Mouse (Mus musculus) Patski (cell line): ENCODE data around the gene Rp2. TPM values are rescaled to one million over a fixed set of nuclear protein-coding genes. Genes with fewer than 3 reads are reported as not detected.
"Not testable (repeated sequence)": the region's sequence is repeated elsewhere in the genome, so short reads cannot be mapped to it uniquely, and the experiment has no call there.

Source experiments
- ATAC-seq: fragments of 100-300 bp; one replicate; pipeline ENCODE4 v1.8.0; 2021
- CTCF ChIA-PET: fragments of 350-600 bp; sonication (Branson Sonifier 250); formaldehyde crosslinking; loops from one replicate; lab custom pipeline; 2022; ENCODE audit warnings: inconsistent platforms; lab: Charles Lee
- POLR2A ChIA-PET: fragments of 350-600 bp; sonication (Branson Sonifier 250); formaldehyde crosslinking; loops from one replicate; lab custom pipeline; 2022; ENCODE audit warnings: antibody characterized with exemption, inconsistent platforms; lab: Charles Lee
- DNase-seq: peaks from one replicate; pipeline ENCODE4 v3.0.0-alpha.2; 2011; ENCODE audit warnings: low read depth, low spot score
- H3K27me3 ChIP-seq: fragments of 371-371 bp; one replicate; pipeline ENCODE4 v1.5.1; 2021
- CTCF ChIP-seq: fragments of 100-300 bp; IDR thresholded peaks from one replicate; pipeline ENCODE4 v1.5.1; 2021
- in situ Hi-C: fragments of 300-500 bp; cut with MboI; formaldehyde crosslinking; loops from 3 replicates; pipeline ENCODE4 v1.11.1; 2018; ENCODE audit warnings: low pct_unique_long_range_greater_than_20kb, mixed read lengths
- polyA plus RNA-seq: library from polyadenylated mRNA; unstranded; gene quantifications from one replicate; pipeline ENCODE4 v1.2.3, GENCODE M21; 2021

Rp2 gene
- polyA plus RNA-seq, 1 experiment from 2014 or later, result 26.8 TPM

DNA sequence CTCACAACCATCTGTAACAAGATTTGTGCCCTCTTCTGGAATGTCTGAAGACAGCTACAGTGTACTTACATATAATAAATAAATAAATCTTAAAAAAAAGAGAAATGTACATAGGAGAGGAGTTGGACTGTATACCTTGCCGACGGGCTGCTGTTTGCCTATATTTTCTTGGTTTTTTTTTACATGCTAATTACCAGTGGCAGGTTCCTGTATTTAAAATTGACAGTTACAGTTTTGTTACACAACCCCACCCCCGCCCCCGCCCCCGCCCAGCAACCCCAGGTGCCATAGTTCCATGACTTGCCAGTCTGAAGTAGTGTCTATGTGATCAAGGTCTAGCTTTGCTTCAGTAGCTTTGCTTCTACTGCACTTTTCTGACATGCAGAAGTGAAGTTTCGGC is 18.0 kb downstream of the Rp2 start:
- POLR2A ChIA-PET, result no interaction called here
- peaks cover 44% of the 10 kb centered on the region for H3K27me3 ChIP-seq
- DNase-seq (no peak), ATAC-seq (no peak)
- TF ChIP-seq CTCF, result no peak
- CTCF ChIA-PET, result no interaction called here
- in situ Hi-C loops, result no loop called here

GRCm38 (mm10) chrX:20387006-20387405 is 22.7 kb downstream of the Rp2 start:
- ATAC-seq, result no peak
- in situ Hi-C loops, result no loop called here
- ChIA-PET CTCF (no interaction called here), POLR2A (no interaction called here)
- no peak for DNase-seq
- peaks cover 23% of the 10 kb centered on the region for H3K27me3 ChIP-seq
- TF ChIP-seq CTCF, result no peak

DNA sequence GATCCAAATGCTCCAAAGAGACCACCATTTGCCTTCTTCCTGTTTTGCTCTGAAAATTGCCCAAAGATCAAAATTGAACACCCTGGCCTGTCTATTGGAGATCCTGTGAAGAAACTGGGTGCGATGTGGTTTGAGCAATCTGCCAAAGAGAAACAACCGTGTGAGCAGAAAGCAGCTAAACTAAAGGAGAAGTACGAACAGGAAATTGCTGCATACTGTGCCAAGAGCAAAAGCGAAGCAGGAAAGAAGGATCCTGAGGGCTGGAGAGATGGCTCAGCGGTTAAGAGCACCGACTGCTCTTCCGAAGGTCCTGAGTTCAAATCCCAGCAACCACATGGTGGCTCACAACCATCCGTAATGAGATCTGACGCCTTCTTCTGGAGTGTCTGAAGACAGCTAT is 27.7 kb downstream of the Rp2 start:
- ATAC-seq, CTCF ChIA-PET, in situ Hi-C loops, POLR2A ChIA-PET, DNase-seq: not testable (repeated sequence)
- peaks cover 25% of the 10 kb centered on the region for H3K27me3 ChIP-seq

DNA sequence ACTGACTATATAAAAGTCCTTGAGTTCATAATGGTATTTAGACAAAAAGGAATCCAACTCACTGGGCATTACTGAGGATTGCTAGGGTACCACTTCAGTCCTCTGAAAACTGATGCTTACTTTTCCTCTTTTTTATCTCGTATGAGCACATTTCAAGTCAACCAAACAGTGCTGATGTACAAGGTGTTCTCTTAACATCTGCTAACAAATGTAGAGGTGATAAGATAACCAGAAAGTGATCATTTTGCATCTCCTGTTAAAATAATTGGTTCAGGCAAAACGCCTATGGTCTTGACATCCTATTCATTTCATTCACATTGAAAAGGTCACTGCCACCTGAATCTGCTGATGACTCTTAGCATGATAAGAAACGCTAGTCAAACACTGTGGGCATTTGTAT is 28.7 kb downstream of the Rp2 start:
- CTCF ChIA-PET, result no interaction called here
- POLR2A ChIA-PET, result no interaction called here

DNA sequence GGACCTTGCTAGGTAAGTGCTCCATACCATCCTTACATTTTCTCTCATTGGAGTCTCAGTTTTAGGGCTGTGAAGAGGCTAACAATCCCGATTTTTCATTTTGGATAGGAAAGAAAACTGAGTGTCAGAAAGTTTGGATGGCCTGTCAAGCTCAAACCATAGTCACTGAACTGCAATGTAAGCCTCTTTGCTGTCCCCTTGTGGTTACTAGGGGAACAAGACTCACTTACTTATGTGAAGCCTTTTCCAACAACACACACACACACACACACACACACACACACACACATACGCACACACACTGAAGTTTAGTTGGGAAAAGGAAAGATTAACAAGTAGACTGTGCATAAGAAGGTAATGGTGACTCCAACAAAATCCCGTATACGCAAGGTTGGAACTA is 39.8 kb downstream of the Rp2 start:
- H3K27me3 ChIP-seq, result peaks cover 22% of the 10 kb centered on the region
- POLR2A ChIA-PET, result interaction anchor here (0.6 kb wide), 1 partner anchor 102 kb away, joined by 4 read pairs; no protein-coding TSS in a partner anchor
- CTCF ChIA-PET, result no interaction called here
- peak; percentile 24 for TF ChIP-seq CTCF
- ATAC-seq (no peak), DNase-seq (no peak)
- in situ Hi-C loops, result no loop called here

More for the DNA sequence above, 28.7 kb downstream of the Rp2 start:
- ATAC-seq, result no peak
- peaks cover 29% of the 10 kb centered on the region for H3K27me3 ChIP-seq
- no peak for DNase-seq
- TF ChIP-seq CTCF, result no peak
- in situ Hi-C loops, result no loop called here

- ChIA-PET POLR2A (no interaction called here), CTCF (no interaction called here)
- in situ Hi-C loops, result no loop called here
- ATAC-seq, result no peak
- no peak for DNase-seq
- peaks cover 20% of the 10 kb centered on the region for H3K27me3 ChIP-seq
- no peak for TF ChIP-seq CTCF
Measured at GRCm38 (mm10) chrX:20406909-20407308, 42.6 kb downstream of the Rp2 start.

DNA sequence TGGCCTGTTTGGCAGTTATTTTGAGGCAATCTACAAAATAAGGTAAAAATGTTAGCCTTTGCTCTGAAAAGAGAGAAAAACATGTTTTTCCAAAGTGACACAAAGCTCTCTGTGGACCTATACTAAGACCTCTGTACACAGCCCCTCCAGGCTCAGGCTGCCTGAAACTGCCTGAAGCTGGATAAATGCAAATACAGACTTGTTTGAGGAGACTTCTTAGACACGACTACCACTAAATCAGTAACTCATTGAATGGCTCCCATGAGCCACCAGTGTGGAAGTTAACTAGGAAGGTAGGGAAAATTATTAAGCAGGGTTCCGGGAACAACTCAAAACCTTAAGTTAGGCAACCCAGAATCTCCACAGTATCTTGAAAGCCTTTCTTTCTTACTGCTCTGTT is 43.4 kb downstream of the Rp2 start:
- no peak for DNase-seq
- POLR2A ChIA-PET, result no interaction called here
- in situ Hi-C loops, result no loop called here
- H3K27me3 ChIP-seq, result peaks cover 20% of the 10 kb centered on the region
- CTCF ChIA-PET, result no interaction called here
- no peak for ATAC-seq
- TF ChIP-seq CTCF, result no peak

DNA sequence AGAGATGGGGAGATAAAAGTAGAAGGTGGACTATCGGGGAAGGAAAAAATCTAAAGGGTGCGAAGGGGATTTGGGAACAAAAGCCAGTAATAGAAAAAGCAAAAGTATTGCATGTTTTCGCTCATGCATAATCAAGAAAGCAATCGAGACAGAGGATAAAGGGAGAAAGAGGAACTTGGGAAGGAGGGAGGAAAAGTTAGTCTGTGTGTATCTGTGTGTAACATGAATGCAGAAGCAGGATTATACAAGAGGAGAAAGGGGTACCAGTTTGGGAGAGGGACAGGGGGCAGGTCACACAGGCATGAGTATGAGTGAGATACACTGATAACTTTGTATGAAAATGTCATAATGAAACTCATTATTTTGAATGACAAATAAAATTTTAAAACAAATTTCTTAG is 47.1 kb downstream of the Rp2 start:
- TF ChIP-seq CTCF, result no peak
- ChIA-PET CTCF (no interaction called here), POLR2A (no interaction called here)
- ATAC-seq, result no peak
- peaks cover 24% of the 10 kb centered on the region for H3K27me3 ChIP-seq
- no peak for DNase-seq
- in situ Hi-C loops, result no loop called here

- in situ Hi-C loops, result no loop called here
- POLR2A ChIA-PET, result no interaction called here
- ATAC-seq (no peak), DNase-seq (no peak)
- peaks cover 25% of the 10 kb centered on the region for H3K27me3 ChIP-seq
- no peak for TF ChIP-seq CTCF
- CTCF ChIA-PET, result no interaction called here
Measured at GRCm38 (mm10) chrX:20412221-20412620, 47.9 kb downstream of the Rp2 start.

DNA sequence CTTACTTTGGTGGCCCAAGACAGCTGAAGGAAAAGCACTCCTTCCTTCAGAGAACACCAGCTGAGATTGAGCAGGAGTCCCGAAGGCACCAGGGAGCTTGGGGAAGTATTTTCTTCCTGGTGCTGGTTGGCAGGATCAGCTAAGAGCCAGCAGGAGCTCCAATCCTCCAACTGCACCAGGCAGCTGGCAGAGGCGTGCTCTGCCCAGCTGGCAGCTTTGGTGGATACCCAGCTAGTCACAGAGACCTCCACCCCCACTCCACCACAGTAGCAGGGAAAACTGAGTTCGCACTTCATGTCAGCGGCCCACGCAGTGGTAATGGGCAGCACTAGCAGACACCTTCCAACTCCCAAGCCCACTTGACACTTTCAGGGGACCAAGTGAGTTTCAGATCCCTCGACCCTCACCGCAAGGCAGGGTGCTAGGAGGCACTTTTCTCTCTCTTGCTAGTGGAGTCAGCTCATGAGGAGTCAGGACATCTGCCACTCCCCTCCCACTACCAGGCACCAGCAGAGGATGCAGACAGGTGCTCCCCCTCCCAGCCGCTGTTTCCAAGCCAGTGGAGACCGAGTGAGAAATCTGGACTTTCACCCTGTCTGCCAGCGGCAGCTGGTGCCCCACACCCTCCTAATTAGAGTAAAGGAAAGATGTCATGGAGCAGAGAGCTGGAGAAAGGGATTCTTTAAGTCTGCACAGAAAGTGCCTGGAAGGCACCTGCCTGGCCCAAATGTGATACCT is 50.8 kb downstream of the Rp2 start:
- in situ Hi-C loops, result no loop called here
- DNase-seq (no peak), ATAC-seq (no peak)
- ChIA-PET CTCF (no interaction called here), POLR2A (no interaction called here)
- TF ChIP-seq CTCF, result no peak
- H3K27me3 ChIP-seq, result peaks cover 16% of the 10 kb centered on the region

DNA sequence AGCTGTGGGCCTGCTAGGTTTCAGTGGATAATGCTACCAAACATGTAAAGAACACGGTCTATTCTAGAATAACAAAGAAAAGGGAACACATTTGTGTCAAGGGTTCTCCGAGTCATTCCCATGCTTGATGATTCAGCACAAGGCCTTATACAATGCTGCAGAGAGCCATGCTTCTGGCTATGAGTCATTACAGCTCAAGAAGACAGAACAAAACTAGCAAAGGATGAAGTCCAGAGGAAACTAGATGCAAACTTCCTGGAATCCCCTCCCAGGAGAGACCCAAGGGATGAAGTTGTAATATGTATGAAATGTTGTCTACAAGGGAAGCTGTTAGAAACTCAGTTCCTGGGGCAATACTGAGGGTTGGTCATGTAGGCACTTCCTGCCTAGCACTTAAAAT is 54.2 kb downstream of the Rp2 start:
- ChIA-PET CTCF (no interaction called here), POLR2A (no interaction called here)
- DNase-seq (no peak), ATAC-seq (peak; percentile 57)
- in situ Hi-C loops, result no loop called here
- TF ChIP-seq CTCF, result no peak
- H3K27me3 ChIP-seq, result peaks cover 10% of the 10 kb centered on the region

DNA sequence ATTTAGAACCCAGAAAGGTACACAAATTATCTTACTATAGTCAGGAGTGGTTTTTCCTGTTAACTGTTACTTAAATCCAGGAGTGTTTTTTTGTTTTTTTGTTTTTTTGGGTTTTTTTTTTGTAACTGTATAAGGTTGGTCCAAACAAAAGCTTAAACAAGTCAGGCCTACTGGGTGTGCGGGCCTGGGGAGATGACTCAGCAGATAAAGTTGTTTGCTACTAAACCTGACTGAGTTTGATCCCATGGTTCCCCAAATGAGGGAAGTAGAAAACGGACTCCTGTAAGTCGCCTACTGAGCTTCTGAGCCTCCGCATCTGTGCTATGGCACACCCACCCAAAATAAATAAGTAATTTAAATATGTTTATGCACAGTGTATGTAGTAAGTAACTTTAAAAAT is 55.3 kb downstream of the Rp2 start:
- DNase-seq (no peak), ATAC-seq (no peak)
- peaks cover 10% of the 10 kb centered on the region for H3K27me3 ChIP-seq
- in situ Hi-C loops, result no loop called here
- CTCF ChIA-PET, result no interaction called here
- POLR2A ChIA-PET, result no interaction called here
- no peak for TF ChIP-seq CTCF
